Mouse (Mus musculus): Measurements from ENCODE around the gene Gria4.
"Not testable (repeated sequence)": the region's sequence is repeated elsewhere in the genome, so short reads cannot be mapped to it uniquely, and the experiment has no call there.

DNA sequence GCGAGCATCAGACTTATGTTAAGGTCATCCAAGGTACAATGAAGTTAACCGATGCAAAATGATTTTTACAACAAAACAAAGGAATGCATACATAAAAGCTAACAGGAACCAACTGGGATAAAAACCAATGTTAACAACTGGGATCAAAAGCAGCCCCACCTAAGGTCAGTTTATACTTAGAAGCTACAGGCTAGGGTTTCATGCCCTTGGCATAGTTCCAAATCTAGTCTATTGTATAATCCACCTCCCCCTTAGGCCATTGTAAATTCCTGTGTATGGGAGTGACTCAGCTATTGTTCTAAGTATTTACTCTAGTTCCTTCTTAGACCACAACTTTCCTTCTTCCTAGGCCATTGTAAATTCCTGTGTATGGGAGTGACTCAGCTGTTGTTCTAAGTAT lies 14.9 kb upstream of the Gria4 start:
- not testable (repeated sequence) for TF ChIP-seq CTCF, EP300 (IDR thresholded peaks at IDR 0.05; ENCODE audit: low read depth)

Measured in liver, embryonic 14.5 days (tissue).